Mouse (Mus musculus) A20 (cell line): ENCODE data around the gene Jak3.

Source experiments
- DNase-seq: peaks from one replicate; pipeline ENCODE4 v3.0.0-alpha.2; 2011; ENCODE audit warnings: low read depth, low spot score

The Jak3 gene

DNA sequence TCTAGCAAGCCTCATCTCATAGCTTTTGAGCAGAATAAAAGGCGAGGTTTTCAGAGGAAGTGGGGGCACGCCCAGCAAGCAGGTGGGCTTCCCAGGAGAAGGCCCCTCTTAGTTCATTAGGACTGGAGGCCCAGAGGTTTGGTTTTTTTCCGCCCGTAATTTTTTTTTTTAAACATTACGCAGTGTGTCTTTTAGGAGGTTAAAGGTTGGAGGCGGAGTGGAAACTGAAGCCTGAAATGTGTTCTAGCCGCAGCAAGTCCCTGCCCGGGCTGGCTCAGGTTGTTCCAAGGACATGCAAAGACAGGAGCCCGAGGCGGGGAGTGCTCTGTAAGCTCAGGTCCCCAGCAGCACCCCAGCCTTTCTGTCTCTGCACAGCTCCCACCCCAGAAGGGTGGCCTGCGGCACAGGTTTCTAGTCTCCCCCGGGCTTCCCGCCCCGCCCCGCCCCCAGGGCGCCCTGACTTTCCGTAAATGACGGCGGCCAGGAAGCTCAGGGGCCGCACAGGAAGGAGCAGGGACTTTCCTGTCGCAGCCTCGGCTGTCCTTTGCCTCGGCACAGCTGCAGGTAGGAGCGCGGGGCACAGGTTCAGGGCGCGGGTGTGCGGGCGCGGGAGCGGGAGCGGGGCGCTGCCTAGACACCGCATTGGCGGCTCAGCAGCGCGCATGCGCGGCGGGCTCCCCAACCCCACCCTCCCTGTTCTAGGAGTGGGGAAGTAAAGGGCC lies at the start of gene Jak3:
Jak3 (plus strand) TSS at position 277 of the 722 bp plus-strand sequence.
- peak; percentile 87 for DNase-seq

DNA sequence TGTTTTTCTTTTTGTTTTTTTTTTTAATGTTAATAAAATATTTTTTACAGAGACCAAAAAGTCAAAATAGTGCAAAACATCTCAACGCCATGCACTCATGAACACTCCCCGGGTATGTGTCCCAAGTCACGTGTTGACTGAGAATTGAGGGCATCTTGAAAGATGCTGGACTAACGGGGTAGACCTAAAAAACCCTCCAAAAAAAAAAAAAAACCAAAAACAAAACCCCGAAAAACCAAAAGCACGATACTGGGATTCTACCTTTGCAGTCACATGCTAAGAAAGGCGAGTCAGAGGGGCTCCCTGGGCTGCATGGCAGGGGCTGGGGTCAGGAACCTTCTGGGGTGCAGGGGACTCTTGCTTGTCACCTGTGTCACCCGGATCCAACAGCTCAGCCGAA lies 49.3 kb upstream of the Jak3 start:
- no peak for DNase-seq

DNA sequence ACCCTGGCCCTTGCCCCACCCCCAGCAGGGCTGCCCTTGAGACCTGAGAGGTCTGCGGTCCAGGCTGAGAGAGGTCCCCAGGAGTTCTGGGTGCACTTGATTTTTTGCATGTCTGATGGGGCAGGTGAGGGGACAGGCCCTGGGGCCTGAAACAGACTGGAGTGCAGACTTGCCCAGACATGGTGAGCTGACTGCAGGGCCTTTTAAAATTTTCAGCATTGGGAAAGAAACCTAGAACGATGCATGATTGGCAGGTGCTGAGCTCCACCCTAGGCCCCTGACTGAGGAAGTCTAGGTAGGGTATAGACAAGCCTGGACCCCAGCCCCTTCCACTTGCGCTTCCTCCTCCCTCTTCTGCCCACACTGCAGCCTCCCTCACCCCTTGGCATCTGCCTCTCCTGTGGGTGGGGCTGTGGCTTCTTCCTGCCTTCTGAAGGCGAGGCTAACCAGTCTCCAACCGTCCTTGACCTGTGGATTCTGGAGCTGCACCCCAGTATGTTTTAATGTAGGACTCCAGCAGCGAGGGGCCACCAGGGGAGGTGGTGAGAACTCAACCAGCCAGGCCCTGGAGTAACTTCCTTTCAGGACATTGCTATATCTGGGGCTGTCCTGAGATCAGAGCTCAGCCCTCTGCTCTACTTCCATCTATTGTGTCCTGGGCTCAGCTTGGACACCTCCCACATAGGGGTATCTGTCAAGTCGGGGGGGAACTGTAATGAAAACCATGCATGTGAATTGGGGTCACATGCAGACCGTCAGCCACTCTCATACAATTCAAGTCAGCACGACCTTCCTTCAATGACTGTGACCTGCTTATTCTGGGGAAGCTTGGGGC lies 48.6 kb upstream of the Jak3 start:
- peak; percentile 58 for DNase-seq

DNA sequence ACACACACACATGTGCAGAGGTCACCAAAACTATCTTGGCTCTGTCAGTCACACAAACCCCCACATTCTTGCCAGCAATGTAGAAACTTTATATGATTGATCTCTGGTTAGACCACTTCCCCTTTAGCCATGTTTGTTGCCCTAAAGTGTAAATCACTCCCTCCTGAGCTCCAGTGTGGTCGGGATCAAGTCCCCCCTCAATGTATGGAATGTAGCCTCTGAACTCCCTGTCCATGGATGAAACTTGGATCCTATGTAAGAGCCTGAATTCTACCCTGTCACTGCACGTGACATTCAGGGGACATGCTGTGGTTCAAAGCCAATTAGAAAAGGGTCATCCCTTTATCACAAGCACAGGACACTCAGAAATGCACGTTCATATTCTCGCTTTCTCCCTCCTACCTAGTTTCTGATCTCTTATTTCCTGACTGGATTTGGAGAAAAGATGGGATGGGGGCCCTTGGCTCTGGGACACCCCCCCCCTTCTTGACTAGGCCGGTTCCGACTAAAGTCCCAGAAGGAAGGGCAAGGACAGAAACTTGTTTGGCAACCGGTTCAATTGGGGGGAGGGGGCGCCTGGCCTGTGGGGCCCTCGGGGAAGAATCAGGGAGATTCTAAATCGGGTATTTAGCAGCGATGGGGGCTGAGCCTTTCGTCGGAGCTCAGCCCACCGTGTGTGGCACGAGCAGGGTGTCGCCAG lies 47.5 kb upstream of the Jak3 start:
- peak; percentile 83 for DNase-seq

DNA sequence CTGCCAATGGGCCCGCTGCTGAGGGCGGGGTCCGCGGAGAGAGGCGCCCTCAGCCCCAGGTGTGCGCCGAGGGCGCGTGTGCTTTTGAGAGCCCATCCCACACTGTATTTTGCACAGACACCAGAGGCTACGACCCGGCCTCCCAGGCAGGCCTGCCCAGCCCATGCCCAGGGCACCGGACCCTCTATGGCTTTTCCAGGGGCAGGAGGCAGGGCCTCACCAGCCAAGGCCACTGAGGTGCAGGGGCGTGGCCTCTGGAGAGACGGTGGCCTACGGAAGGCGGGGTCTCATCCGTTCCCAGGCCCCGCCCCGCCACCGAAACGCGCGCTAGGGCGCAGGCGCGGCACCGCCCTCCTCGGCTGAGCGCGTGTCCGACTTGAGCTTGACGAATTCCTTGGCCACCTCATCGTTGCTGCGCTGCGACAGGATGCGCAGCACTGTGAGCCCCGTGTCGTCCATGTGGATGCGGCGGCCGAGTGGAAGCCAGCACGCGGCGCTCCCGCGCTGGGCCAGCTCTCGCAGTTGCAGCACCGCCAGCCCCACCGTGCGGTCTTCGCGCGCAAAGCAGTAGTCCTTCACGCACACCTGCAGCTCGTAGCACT lies 46.9 kb upstream of the Jak3 start:
- peak; percentile 98 for DNase-seq

DNA sequence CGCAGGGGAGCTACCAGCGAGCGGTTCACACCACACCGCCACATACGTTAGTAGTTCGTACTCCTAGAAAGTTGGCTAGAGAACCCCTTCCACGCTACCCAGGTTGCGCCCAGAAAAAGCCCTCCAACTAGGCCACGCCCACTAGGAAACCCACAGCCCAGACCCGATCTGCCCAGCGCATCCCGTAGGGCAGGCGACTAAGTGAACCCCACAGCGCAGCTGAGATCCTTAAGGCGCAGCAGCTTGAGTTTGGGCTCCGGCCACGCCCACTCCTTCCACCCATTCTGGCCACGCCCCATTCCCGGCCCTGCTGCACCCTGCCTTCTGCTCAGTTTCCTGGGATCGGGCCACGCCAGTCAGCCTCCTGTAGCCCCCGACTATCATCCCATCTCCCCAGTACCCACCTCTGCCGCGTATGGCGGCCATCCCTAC lies 46.3 kb upstream of the Jak3 start:
- DNase-seq: peak; percentile 66

DNA sequence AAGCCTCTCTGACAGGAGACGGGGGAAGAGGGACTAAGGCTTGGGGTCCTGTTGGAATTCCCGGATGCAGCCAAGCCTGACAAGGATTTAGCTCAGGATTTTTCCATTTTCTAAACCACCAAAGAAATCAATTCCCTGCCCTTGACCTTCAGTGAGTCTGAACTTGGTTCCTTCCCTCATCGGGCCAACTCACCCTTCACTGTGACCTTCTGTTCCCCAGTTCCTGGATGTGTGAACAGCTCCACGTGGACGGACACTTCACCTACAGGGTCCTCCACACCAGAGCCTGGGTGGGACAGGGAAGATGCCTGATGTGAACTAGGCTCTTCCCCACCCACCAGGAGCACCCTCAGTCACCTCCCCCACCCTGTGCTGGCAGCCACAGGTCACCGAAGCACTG lies 45.3 kb upstream of the Jak3 start:
- DNase-seq: no peak

DNA sequence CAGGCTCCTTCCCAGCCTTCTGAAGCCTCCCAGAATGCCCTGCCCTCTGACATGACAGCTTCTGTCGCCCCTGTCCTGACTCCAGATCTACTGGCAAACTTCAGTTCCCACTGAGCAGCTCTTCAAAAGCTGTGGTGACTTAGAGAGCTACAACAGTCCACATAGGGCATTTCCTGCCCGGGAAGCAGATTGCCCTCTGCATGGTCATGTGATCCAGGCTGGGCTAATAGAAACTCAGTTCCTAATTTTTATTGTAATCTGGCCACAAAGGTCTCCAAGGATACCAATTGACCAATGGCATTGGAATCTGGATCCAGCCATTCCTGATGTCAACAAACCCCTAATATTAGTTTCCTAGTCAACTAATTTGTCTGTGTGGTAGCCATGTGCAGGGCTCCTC lies 44.2 kb upstream of the Jak3 start:
- no peak for DNase-seq

DNA sequence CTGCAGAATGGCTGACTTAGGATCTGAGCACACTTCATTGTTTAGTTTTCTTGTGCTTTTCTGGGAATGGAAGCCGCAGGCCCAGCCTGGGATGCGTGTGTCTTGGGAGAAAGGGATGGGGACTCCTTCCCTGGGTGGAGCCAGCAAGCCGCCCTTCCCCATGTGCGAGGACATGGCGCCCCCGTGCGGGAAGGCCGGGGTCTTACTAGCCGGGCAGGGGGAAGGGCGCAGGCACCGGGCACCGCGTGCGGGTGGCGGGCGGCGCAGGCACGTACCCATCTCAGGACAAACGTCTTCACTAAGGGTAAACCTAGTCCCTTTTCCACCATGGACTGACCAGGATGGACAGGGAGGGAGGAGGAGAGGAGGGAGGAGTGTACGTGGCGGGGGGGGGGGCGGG lies 42.9 kb upstream of the Jak3 start:
- DNase-seq: peak; percentile 84

DNA sequence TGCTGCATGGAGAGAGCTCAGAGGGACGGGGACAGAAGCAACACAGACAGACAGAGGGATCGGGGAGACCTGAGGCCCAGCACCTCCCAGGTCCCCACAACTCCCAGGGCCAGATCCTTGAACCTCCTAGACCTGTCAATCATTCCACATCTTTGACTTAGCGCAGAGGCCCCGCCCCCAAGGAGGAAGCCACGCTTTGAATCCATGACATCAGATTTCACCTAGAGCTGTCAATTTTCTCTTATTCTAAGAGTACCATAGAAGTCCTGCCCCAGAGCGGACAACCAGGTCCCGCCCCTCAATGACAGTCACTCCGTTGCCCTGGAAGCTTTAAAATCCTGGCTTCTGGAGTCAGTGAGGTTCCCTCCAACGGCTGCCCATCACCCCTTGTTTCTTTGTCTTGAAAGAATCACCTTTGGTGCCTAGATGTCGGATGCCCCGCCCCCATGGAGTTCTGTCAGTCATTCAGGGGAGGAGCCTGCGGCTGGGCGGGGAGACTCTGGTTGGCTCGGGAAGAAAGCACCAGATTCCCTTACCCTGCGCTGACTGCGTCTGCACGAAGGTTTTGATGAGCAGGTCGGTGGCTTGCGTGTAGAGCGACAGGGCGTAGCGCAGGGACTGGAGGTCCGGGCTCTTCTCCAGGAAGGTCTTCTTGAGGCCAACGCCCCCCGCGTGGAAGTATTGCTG lies 42.0 kb upstream of the Jak3 start:
- peak; percentile 79 for DNase-seq

DNA sequence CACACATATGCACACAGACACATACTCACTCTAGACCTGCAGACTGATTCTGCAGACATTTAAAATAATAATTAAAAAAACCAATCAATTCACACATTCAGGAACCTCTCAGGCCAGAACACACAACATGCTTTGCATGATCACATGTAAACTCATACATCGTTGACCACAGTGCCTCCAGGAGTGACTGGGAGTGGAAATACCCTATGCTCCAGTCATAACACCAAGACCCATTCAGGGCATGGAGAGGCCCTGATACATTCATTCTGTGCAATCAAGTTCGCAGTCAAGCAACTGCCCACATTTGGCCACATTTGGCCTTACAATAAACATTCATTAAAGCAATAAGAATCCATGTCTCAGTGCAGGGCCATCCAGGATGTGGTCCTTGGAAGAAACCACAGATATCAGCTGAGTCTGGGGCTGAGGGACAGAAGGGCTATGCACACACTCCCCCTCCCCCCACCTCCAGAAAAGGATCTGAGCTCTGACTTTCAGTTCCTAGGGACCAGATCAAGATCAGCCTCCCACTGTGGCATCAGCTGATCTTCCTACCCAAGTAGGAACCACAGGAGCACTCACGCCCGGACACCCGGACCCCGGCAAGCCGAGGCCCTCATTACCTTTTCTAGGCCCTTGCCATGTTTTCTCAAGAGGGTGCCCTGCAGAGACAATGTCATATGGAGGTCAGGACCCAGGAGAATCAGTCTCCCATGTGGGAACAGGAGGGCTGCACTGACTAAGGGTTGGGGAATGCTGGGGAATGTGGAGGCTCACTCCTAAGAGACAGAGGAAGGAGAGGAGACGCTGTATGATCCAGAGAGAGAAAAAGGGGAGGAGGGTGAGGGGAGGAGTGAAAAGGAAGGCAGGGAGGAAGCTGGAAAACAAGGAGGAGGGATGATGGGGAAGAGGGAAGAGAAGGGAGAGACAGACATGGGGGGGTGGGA lies 38.7 kb upstream of the Jak3 start:
- DNase-seq: no peak

DNA sequence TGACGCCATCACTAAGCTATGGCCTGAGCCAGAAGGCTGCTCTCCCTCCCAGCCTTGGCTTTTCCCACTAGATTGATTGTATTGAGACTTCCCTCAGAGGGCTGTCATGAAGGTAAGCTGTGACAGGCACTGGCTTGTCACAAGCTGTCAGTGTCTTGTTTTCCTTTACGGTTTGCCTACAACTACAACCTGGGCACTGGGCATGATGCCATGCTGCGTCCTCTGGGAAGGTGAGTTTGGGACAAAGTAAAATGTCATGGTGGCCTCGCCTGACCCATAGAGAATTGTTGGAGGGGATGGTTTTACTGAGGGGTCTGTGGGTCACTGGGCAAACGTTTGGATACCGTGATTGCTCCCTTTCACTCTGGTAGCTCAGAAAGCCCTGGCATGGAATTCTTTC lies 37.8 kb upstream of the Jak3 start:
- DNase-seq: no peak

DNA sequence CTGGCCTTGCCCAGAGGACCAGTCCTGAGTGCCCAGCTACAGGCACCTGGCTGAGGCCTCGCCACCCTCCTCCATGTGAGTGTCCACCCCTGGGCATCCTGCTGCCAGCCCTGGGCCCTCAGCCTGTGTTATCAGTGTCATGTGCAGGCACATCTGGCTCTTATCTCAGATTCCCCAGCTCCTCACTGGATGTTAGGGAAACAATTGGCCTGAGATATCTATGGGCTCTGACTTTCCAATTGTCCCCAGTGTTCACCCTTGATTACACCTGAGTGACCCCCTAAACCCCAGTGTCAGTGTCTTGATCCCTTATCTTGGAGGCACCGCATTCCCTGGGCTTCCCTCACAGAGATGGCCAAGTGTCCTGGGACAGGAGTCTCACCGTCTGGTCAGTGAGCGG lies 36.8 kb upstream of the Jak3 start:
- DNase-seq: no peak

DNA sequence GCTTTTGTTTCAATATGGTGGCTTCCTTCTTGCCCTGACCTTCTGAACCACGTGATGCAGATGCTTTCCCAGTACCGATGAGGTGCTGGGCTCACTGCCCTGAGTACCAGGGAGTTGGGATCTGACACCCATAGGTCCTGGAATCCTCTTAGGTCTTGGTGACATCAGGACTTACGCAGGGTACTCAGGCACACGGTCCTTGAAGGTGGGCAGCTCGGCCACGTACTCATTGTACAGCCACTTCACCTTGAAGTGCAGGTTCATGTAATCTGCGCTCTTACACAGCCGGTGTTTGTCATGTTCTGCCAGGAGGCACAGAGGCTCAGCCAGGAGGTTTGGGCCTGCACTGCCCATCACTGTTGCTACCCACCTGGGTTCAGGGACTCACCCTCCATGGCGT lies 30.6 kb upstream of the Jak3 start:
- no peak for DNase-seq

DNA sequence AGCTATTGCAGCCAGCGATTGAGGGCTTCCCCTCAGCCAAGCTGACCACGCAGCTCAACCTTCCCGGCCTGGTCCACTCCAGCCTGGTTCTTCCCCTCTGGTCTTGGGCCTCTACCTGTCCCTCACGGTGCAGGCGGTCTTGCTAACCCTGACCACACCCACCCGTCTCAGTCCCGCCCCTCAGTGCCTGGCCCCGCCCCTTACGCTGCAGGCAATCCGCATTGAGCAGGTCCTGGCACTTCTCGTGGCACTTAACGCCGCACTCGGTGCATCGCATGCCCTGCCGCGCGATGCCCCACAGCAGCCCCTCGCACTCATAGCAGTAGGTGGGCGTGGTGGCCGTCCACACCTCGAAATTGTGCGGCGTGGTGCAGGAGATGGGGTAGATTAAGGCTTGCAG lies 21.5 kb upstream of the Jak3 start:
- peak; percentile 72 for DNase-seq

DNA sequence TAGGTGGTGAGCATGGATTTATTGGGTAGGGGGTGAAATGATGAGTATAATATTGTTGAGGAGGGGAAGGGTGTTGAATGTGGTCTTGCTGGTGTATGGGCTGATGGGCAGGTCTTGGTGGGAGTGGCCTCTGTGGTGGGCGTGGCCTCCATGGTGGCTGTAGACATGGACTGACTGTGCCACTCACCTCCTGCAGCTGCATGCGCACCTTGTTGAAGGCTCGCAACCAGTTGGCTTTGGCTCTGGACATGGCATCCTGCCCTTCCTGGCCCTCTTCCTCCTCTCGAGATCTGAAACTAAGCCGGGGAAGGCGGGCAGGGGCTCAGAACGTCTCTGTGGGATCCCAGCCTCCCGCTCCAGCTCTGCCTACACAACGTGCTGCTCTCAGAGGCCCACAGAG lies 18.3 kb upstream of the Jak3 start:
- no peak for DNase-seq

DNA sequence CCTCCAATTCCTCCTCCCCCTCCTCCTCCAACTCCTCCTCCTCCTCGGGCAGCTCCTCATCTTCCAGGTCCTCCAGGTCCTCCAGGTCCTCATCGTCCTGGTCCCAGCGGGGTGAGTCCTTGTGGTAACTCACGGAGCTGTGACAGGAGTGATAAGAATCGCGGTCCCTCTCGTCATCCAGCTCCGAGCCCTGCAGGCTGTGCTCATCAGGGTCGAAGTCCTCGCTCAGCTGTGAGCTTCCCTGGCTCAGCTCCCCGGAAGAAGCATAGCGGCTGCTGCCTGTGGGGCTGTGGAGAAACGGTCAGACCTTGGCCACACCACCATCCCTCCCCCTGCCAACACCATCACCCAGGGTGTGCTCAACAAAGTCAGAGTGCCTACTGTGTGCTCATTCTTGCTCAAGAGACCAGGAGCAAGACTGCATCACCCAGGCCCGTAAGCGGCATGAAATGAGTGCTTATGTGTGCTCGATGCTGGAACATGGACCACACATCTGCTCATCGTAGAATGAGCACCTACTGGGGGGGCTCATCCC lies 17.5 kb upstream of the Jak3 start:
- DNase-seq: no peak

DNA sequence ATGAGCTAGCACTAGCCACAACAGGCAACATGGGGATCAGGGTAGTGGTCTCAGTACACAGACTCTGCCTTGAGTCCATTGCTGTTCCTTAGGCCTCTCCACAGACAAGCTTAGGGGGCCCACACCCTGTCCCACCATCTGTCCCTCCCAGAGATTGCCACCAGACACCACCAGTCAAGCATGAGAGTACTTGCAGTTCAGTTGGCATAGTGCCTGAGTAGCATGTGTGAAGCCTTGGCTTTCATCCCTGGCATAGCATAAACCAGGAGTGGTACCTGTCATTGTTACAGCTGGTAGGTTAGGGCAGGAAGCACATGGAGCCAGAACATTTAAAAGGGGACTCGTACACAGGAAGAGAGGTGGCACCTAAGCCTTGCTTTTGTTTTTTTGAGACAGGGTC lies 16.3 kb upstream of the Jak3 start:
- no peak for DNase-seq

DNA sequence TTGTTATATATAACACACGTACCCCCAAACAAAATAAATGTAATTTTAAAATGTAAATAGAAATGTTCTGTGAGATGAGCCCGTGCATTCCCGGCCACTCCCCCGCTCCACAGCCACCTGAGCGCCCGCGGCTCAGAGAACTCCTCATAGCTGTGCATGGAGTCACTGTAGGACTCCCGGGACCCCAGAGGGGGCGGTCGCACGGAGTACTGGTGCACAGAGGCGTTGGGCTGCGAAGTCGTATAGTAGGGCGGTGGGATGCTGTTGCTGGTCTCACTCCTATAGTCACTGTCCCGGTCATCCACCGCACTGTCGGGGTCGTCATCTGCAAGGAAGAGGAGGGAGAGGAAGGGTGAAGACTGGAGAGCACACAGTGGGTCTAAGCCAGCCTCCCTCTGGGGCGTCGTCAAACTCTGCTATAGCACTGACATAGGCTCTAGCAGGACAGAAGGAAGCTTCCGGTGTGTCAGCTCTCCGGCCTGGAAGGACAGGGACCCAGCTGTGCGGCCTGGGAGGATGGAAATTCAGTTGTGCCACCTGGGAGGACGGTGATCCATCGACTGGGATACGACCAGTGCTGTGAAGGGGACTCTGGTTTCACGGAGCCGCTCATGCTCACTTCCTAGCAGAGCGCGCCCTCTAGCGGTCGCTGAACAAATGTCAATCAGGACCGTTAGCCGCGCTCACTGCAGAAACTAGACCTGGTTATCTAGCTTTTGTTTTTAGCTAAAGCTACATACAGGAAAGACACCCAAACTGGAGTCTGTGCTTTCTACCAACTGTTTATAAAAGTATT lies 15.6 kb upstream of the Jak3 start:
- DNase-seq: peak; percentile 86
